Mouse (Mus musculus): ENCODE data around the gene Rbks.
"Not testable (repeated sequence)": the region's sequence is repeated elsewhere in the genome, so short reads cannot be mapped to it uniquely, and the experiment has no call there.

Gene Rbks

GRCm38 (mm10) chr5:31673431-31673830 lies 24.0 kb downstream of the Rbks start:
- no peak for DNase-seq

DNA sequence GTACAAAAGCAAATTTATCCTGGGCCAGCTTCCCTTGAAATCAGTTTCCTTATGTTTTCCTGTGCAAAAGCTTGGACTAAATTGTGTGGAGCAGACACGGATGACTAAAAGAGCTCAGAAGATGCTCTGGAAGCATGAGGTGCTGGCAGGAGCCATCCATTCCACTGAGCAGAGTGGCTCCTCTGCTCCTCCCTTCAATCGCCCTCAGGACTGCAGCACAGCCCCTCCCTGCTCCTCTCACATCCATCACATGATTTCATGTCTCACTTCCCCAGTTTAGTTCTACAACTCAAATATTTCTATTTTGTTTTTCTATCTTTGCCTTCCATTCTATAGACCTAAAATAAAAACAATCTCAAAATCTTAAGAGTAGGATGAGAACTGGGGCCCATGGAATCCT lies 26.3 kb downstream of the Rbks start:
- DNase-seq = no peak

DNA sequence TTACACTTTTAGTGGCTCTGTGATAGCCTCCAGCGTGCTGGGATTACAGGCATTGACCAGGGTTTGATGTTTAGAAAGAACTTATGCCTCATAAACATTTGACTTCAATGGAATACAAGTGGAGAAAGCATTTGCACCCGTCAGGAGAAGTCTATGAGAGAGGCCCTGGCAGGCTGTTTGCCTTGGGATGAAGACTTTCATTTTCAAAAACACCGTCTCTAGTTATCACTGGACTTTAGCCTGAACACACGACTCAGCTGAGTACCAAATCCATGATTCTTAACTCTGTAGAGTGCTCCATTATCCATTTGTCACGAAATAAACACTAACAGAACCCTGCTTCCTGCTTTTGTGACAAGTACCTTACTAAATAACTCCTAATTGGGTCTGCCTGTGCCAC lies 27.4 kb downstream of the Rbks start:
- no peak for DNase-seq

- no peak for DNase-seq
Observed at GRCm38 (mm10) chr5:31668325-31668968, 29.0 kb downstream of the Rbks start.

DNA sequence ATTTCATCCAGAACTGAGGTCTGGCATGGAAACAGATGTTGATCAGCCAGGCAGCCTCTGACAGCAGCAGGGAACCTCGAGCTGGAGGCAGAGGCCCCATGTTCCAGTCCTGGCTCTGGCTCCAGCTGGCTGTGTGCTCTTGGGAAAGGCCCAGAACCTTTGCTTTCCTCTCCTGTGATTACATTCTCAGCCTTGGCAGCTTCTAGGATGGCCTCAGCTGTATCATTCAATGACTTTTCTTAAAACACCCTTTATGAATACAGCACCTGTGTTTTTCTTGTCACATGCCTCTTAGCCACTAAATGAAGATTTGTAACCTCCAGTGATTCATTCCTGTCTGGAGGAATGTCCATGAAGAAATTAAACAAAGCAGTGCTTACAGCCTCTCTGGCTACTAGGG lies 31.3 kb downstream of the Rbks start:
- DNase-seq = no peak

DNA sequence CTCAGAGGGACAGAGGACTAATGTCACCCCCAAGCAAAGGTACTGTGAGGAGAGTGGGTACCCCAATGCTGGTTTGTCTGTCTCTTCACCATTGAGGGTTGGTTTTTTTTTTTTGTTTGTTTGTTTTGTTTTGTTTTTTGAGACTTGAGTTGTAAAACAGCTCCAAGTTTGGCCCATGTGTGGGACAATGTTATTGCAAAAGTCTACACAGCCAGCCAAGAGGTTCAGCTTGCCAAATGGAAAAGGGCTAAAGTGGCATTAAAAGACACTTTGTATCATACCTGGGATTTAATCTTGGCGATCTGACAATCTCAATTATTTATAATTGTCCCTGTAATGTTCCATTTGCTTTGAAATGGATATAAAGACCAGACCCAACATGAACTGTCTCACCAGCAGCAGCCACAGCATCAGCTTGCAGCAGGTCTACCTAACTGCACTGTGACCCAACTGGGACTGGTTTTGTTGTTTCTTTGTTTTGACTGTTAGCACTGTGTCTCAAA lies 41.7 kb downstream of the Rbks start:
- DNase-seq = no peak

- DNase-seq = no peak
Observed at GRCm38 (mm10) chr5:31650518-31651288, 46.7 kb downstream of the Rbks start.

- no peak for DNase-seq
Observed at GRCm38 (mm10) chr5:31647327-31647726, 50.1 kb downstream of the Rbks start.

DNA sequence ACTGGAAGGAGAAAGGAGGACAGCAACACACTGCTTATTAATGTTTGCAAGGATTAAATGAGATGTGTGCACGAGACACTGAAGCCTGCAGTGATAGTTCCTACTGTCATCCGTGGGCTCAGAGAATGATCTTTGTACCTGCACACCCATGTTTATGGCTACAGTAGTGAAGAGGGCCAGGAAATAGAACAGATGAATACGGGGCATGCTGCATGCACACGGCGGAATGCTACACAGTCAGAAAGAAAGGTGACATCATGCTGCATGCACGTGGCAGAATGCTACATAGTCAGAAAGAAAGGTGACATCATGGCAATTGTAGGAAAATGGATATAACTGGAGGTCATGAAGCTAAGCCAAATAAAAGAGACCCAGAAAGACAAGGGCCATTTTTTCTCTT lies 50.9 kb downstream of the Rbks start:
- no peak for DNase-seq

DNA sequence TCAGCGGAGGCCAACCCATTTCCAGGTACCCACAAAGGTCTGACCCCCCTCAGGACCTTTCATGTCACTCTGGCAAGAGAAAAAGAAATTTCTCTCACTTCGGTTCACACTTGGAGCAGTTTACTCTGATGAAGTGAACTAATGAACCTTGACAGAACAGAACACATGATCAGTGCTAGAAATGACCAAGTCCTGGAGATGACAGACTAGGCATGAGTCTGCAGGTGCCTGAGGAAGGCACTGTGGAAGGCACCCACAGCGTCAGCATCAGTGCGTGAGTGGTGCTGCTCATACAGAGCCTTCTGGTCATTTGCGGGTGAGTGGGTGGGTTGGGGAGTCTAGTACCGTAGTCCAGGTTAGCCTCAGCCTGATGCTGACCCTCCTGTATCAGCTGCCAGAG lies 51.6 kb downstream of the Rbks start:
- no peak for DNase-seq

DNA sequence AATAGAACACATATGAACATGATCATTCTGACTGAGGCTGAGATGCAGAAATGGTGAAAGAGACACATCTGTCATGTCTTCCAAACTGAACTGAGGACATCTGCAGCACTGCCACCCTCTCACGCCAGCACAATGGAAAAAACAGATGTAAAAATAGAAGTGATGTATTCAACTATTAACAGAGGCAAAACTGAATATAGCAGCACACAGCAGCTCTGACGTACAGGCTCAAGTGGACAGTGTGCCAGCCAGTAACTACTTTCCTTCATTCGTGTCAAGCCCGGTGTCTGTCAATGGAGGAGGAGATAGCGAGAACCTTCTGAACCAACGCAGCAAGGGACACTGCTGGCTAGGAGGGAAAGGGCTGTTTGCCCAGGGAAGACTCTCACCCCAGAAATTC lies 52.6 kb downstream of the Rbks start:
- no peak for DNase-seq

- DNase-seq = no peak
Observed at GRCm38 (mm10) chr5:31644272-31644671, 53.2 kb downstream of the Rbks start.

- no peak for DNase-seq
Observed at GRCm38 (mm10) chr5:31642300-31642699, 55.1 kb downstream of the Rbks start.

DNA sequence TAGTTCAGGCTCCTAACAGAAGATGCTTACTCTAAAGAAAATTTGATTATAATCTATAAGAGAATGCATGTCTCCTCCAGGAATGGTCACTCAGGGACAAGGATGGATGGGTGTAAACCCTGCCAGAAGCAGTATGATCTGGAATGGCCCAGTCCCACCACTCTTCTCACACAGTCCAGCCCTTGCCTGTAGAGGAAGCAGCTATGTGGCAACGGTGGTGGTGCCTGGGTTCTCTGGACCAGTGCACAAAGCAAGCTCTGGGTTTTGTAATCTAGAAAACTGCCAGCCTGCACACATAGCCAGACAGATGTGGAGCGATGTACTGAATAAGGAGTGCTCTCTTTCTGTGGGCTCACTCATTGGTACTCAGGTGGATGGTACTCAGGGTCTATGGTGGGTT lies 56.9 kb downstream of the Rbks start:
- no peak for DNase-seq

DNA sequence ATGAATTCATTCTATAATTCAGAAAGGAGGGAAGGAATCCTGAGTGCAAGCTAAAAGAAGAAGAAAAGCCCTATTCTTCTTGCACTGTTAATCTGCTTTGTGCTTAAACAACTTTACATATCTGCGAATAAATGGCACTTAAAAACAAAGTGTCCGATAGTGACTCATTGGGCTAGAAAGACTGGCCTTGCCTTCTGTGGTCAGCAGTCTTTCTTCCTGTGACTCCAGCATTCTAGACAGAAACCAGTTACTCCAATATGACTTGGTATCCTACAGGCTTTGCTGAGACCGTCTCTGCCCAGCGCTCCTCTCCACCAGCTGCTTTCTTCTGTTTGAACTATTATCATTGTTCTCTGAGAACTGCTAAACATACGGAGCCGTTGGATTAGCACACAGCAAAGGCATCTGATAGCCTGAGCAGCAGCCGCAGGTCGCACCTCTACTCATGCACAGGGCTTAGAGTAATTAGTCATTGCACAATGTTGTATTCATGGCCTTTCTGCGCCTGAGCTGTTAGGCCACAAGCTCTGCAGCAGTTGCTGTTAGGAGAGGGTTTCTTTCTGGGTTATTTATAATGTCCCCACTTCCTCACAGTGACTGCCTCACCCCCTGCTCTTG lies 60.7 kb downstream of the Rbks start:
- no peak for DNase-seq

- no peak for DNase-seq
Observed at GRCm38 (mm10) chr5:31634679-31635078, 62.7 kb downstream of the Rbks start.

- no peak for DNase-seq
Observed at GRCm38 (mm10) chr5:31634161-31634560, 63.3 kb downstream of the Rbks start.

- DNase-seq = not testable (repeated sequence)
Observed at GRCm38 (mm10) chr5:31631169-31631568, 66.3 kb downstream of the Rbks start.

GRCm38 (mm10) chr5:31630064-31630463 lies 67.4 kb downstream of the Rbks start:
- DNase-seq = no peak

GRCm38 (mm10) chr5:31628555-31628954 lies 68.9 kb downstream of the Rbks start:
- DNase-seq = no peak

DNA sequence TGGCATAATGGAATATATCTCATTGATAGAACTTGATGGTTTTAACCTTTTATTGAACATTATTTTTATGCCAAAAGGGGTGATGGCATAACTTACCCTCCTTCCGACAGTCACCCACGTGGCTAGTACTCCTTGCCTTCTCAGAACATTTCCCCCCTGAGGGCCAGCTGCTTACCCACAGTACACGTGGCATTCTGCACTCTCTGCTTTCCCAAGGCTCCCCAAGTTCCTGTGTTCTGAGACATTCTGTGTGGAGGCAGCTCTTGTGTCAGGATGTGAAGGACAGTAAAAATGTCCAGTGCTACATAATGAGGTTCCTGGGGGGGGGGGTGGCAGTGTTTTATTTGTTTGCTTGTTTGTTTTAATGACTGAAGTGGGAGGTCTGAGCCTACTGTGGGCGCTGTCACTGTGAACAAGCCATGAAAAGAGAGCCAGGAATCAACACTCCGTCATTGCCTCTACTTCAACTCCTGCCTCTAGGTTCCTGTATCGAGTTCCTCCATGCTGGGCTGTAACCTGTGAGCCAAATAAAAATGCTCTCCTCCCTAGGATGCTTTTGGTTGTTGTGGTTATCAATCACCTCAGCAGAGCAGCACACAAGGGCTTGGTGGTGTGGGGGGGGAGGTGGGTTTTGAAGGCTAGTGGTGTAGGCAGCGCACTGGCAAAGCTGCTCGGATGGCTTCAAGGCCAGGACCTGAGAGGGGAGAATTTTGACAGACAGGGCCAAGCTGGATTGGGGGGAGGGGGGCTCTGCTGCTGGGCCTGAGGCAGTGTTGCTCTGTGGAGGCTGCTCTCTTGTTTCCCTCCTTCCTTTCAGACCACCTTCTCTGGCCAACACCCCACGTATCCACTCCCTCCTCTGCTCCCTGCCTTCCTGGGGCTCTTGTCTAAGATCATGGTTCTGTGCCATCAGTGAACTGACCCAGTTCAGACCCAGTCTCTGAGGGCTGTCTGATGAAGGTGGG lies 69.6 kb downstream of the Rbks start:
- DNase-seq = no peak

GRCm38 (mm10) chr5:31627117-31627516 lies 70.3 kb downstream of the Rbks start:
- no peak for DNase-seq

GRCm38 (mm10) chr5:31620326-31620725 lies 77.1 kb downstream of the Rbks start:
- DNase-seq = no peak
